Mouse (Mus musculus) liver, adult 2 months (tissue): ENCODE results near the gene Dpp6.

Experiments
- CTCF ChIP-seq: fragments of 200-500 bp; IDR thresholded peaks from 2 replicates; pipeline ENCODE4 v1.5.1; 2011; ENCODE audit warnings: low read depth, low read length, control low read depth
- POLR2A ChIP-seq: fragments of 200-500 bp; IDR thresholded peaks from 2 replicates; pipeline ENCODE4 v1.6.1; 2011; ENCODE audit warnings: low read length, control low read depth; ENCODE audit not compliant: insufficient read depth; ENCODE audit errors: extremely low read depth

- TF ChIP-seq CTCF: no peak
- TF ChIP-seq POLR2A: no peak
These were observed 260.8 kb downstream of the Dpp6 start for GRCm38 (mm10) chr5:27077821-27078220.
